Mouse (Mus musculus): ENCODE data around the gene Pdpr.
A peak's percentile ranks its signal among the peaks of the same experiment; 100 is the strongest.
"Not testable (repeated sequence)": the region's sequence is repeated elsewhere in the genome, so short reads cannot be mapped to it uniquely, and the experiment has no call there.

Pdpr gene

DNA sequence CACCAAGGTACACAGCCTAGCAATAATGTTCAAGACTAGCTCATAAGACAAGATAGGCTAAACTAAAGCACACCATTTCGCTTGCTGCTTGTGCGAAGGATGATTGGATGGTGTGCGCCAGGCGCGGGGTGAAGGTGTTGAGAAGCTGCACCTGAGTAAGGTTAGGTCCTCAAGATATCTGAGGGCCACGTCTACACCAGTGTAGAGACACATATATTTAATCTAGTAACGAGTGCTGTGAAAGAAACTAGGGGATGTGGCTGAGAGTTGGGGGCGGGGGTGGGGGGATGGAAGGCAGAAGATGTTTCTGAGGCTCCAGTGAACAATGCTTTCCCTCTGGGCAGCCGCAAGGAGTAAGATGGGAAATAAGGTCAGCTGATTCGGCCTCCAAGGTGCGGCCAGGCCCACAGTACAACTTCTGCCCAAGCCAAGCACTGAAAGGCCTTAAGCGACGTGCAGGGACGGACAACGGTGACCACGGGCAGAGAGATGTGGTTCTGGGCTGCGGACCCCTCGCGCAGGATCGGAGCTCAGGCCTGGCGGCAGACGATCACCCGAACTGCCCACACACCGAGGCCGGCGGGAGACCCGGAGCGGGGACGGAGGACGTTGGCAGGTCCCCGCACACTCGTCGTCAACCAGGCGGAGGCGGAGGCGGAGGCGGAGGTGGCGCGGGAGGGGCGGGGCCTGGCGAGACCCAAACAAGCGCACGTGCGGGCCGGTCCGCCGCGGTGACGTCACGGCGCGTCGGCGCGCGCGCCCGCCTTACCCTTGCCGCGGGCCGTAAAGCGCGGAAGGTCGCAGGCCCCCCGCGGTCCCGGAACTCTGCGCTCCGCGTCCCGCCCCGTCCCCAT lies at the start of gene Pdpr:
Pdpr (plus strand) TSS at position 766 of the 854 bp plus-strand sequence.
- peak; percentile 84 for DNase-seq (ENCODE audit: low read depth, low spot score)

DNA sequence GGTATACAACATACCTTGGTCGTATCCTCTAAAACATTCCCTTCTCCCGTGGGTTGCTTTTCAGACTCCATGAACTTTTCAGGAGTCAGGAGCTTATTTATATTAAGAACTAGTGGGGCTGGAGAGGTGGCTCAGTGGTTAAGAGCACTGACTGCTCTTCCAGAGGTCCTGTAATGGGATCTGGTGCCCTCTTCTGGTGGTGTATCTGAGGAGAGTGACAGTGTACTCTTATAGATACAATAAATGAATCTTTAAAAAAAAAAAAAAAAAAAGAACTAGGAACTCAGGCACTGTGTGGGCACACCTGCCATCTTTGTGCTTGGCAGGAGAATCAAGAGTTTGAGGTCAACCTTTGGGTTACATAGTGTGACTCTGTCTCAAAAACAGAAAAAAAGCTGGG lies 45.7 kb upstream of the Pdpr start:
- DNase-seq (ENCODE audit: low read depth, low spot score), result no peak

DNA sequence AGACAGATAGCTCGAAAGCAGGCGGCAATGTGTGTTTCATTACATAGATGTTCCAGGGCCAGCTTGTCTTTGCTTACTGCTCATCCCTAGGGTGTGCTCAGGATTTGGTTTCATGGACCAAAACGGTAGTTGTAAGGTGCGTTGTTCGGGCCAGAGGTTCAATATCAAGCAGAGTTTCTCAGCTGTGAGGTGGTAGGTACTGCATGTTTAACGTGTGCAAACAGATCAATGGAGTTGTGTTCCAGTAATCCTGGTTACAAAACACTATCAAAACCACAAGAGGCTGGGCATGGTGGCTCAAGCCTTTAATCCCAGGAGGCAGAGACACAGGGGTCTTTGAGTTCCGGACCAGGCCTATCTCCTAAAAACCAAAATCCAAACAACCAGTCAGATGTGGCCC lies 45.3 kb upstream of the Pdpr start:
- no peak for DNase-seq (ENCODE audit: low read depth, low spot score)

DNA sequence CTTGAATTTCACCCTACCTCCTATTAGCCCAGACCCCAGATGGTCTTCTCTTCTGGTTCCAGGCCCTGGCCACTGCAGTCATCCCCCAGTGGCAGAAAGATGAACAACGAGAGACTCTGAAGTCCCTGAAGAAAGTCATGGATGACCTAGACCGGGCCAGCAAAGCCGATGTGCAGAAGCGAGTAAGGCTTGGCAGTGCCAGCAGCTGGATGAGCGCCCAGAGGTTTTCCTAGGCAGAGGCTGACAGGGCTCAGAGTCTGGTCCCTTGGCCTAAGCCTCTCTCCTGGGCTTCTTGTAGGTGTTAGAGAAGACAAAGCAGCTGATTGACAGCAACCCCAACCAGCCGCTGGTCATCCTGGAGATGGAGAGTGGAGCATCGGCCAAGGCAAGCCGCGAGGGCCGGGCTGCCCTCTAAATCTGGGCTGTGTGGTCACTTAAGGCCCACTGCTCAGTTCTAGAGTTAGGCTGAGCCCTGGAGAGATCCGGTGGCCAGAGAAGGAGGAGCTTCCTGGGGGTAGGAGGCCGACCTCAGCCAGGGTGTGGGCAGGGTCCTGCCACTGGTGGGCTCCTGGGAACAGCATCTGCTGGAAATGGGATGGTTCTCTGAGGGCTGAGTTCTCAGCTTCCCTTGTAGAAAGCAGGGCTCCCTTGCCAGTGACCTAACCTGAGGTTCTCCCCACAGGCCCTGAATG lies 40.5 kb upstream of the Pdpr start:
- no peak for DNase-seq (ENCODE audit: low read depth, low spot score)

DNA sequence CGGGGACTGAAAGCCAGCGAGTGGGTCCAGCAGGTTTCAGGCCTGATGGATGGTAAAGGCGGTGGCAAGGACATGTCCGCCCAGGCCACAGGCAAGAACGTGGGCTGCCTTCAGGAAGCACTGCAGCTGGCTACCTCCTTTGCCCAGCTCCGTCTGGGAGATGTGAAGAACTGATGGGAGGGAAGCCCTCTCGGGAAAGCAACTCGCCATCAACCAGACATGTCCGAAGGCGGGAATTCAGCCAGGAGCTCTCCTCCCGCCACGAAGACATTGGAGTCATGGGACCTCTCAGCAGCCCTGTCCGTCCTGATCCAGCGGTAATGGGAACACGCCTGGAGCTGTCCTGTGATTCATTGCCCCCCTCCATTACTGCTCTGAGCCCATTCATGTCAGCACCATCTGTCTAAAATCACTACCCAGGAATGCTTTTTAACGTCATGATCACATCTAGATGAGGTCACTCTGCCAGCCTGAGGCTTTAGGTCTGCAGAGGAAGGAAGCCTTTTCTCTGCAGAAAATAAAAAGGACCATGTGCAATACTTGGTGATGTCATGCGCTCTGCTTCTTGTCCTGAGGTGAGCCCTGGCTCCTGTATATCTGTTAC lies 39.3 kb upstream of the Pdpr start:
- no peak for DNase-seq (ENCODE audit: low read depth, low spot score)

DNA sequence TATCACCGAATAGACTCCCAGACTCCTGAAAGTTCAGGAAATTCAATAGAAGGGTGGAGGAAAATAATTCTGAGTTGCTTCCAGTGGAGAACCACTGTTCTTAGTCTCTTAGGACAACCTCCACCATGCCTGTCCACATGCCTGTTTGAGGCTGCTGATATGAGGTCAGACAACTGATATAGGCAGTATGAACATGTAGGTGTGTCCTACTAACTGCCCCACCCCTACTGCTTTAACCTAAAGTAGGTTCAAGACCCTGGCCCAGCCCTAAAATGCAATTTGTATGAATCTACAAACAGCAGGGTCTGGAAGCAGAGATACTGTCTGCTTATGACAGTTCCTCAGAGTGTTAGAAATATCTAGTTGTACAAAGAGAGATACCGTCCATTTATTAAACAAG lies 38.8 kb upstream of the Pdpr start:
- no peak for DNase-seq (ENCODE audit: low read depth, low spot score)

DNA sequence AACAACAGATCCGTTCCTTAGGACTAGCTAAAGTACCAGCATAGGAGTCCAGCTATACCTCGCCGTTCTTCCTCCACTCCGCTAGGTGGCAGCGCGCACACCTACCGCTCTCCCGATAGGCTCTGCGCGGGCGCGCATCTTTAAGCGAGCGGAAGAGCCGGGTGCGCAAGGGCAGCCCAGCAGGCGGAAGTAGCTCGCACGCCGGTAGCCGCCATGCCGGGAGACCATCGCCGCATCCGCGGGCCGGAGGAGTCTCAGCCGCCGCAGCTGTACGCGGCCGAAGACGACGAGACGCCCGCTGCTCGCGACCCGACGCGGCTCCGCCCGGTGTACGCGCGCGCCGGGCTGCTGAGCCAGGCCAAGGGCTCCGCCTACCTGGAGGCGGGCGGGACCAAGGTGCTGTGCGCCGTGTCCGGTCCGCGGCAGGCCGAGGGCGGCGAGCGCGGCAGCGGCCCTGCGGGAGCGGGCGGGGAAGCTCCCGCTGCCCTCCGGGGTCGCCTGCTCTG lies 38.2 kb upstream of the Pdpr start, which contains the start of gene Exosc6:
Exosc6 (plus strand) TSS at position 182 of the 506 bp plus-strand sequence.
- peak; percentile 88 for DNase-seq (ENCODE audit: low read depth, low spot score)

DNA sequence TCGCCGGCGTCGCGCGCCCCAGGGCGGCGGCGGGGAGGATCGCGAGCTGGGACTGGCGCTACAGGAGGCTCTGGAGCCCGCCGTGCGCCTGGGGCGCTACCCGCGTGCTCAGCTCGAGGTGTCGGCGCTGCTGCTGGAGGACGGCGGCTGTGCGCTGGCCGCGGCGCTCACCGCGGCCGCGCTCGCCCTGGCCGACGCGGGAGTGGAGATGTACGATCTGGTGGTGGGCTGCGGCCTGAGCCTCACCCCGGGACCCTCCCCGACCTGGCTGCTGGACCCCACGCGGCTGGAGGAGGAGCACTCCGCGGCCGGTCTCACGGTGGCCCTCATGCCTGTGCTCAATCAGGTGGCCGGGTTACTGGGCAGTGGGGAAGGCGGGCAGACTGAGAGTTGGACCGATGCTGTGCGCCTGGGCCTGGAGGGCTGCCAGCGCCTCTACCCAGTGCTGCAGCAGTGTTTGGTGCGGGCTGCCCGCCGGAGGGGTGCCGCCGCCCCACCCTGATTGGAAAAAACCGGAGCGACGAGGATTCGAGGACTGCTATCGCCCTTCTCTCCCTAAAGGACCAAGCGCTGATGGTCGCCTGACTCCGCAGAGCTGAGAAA lies 37.6 kb upstream of the Pdpr start:
- DNase-seq (ENCODE audit: low read depth, low spot score), result no peak

DNA sequence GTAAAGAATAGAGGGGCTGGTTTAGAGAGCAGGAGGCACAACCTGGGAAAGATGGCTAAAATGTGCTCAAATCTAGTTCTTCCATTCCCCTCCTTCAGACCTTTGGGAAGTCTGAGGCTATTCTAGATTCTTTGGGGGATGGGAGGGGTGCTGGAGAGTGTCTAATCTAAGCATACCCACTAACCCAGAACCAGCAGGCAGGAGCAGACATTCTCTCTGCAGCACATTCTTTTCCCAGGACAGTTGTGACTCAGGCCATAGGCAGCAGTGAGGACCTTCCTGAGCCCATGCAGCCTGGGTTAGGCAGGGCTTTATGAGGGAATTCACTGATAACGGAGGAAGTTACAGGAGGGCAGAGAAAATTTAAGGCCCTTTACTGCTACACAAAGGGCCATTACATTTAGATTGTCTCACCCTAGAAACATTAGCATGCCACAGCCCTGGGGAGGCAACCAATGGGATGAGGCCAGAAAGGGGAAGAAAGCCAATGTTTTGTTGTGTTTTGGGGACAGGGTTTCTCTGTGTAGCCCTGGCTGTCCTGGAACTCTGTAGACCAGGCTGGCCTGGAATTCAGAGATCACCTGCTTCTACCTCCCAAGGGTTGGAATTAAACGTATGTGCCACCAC lies 35.4 kb upstream of the Pdpr start:
- DNase-seq (ENCODE audit: low read depth, low spot score), result no peak

DNA sequence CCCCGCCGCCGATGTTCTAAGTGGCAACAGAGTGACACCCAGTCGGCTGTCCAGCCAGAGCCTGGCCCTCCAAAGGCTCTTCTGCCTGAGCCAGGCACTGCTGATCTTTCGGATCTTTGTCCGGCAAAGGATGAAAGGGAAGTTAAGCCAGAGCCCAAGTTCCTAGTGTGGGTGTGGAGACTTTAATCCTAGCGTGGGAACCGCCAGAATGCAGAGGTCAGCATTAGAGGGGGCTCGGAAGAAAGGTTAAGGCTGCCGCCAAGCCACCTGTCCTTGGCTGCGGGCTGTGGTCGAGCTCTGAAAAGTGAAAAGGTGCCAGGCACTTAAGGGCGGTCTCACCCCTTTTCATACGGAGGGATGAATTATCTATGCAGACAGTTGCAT lies 32.8 kb upstream of the Pdpr start:
- DNase-seq (ENCODE audit: low read depth, low spot score), result peak; percentile 17

DNA sequence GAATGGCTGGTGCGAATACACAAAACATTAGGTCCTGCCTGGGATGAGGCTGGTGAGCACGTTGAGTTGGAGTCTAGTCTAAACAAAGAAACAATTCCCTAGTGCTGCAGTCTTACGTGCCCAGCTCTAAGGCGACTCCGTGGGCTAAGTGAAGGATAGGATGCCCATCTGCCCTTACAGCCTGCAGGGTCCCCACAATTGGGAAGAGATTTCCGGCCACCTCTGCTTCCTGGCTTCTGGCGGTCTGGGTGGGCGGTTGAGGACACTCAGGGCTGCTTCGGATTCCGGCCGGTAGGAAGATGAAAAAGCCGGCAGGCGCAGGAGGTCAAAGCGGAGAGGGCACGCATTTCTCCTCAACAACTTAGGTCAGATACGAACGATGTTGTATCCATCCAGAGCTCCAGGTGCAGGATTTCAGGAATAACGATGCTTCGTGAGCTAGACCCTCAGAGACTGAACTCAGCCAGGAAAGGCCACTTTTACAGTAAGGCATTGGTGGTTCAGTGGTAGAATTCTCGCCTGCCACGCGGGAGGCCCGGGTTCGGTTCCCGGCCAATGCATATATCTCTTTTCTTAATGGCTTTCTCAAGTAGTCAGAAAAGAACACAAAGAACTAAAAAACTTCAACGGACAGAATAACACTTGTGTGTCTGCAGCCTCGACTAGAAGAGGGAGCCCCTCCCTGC lies 32.2 kb upstream of the Pdpr start:
- DNase-seq (ENCODE audit: low read depth, low spot score), result peak; percentile 78

DNA sequence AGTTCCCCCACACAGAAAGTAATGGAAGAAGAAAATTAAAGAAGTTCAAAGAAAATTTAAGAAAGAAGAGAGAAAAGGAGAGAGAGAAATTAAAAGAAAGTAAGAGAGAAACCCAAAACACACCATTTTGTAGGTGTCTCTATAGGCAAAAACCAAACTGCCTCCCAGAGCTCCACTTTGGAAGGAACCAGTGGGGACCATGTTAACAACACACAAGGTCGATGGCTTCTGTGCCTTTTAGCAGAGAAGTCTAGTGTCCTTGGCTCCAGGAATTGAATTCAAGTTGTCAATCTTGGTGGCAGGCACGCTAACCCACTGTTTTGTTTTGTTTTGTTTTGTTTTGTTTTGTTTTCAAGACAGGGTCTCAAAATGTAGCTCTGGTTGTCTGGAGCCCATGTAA lies 31.5 kb upstream of the Pdpr start:
- no peak for DNase-seq (ENCODE audit: low read depth, low spot score)

DNA sequence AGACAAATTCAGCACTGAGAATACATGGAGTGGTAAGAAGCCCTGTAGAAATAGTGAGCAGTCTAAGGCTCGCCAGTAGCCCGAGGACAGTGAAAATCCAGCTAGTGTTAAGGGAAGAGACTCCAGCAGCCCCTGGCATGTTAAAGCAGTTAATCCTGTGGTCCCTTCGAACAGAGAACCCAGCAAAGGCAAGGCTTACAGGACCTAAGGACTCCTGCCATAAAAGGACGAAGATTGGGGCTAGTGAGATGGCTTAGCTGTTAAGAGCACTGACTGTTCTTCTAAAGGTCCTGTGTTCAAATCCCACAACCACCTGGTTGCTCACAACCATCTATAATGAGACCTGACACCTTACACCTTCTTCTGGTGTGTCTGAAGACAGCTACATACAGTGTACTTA lies 28.1 kb upstream of the Pdpr start:
- DNase-seq (ENCODE audit: low read depth, low spot score), result no peak

DNA sequence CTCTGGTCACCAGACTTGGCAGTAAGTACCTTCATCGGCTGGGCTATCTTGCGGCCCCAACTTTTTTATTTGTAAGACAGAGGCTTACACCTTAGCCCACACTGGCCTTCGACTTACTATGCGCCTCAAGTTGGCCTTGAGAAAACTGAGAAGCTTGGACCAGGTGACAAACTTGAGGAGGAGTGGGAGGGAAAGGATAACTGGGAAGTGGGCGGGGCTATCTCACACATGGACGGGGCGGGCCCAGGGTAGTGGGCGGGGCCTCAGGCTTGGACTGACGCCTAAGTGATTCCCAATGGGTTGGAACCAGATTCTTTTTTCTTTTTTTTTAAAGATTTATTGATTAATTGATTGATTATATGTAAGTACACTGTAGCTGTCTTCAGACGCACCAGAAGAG lies 27.0 kb upstream of the Pdpr start:
- DNase-seq (ENCODE audit: low read depth, low spot score), result no peak

DNA sequence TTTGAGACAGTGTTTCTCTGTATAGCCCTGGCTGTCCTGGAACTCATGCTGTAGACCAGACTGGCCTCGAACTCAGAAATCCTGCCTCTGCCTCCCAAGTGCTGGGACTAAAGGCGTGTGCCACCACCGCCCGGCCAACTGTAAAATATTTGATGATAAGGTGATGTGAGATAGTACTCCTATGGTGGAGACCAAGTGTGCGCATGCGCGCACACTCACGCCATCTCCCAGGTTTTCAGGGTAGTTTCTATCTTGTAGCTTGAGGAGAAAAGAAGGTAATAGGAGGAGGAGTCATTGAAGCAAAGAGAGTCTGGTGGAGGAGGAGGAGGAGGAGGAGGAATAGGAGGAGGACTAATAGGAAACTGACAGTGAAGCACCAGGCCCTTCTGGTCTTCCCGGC lies 25.8 kb upstream of the Pdpr start:
- not testable (repeated sequence) for DNase-seq (ENCODE audit: low read depth, low spot score)

DNA sequence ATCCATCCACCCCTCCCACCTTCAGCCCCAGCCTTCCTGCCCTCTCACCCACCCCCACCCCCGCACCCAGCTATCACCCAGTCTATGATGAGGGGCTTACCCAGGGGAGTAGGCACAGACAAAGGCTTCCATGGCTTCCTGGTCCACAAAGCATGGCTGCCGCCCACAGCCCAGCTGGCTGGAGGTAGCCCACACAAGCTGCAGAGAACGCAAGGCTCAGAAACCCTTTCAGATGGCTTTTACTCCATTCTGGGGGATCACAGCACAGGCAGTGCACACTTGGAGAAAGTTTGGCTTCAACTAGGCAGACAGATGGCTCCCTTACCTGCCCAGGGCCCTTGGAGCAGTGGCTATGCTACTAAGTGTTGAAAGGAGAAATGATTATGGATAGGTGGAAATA lies 18.5 kb upstream of the Pdpr start:
- no peak for DNase-seq (ENCODE audit: low read depth, low spot score)

DNA sequence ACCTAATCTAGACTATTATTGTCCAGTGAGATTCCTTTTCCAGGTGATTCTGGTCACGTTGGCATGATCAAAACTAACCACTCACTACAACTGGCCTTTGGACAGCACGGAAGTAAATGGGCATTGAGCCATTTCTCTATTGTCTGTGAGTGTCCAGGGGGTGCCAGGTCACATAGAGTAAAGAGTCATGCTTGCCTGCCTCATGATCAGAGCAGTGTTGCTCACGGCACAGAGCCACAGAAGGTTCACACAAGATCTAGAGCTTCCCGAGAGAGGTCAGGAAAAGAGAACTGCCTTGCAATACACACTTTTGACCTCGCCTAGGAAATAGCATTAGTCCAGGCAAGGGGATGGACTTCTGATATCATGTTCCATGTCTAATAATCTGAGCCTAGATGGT lies 15.0 kb upstream of the Pdpr start:
- no peak for DNase-seq (ENCODE audit: low read depth, low spot score)

DNA sequence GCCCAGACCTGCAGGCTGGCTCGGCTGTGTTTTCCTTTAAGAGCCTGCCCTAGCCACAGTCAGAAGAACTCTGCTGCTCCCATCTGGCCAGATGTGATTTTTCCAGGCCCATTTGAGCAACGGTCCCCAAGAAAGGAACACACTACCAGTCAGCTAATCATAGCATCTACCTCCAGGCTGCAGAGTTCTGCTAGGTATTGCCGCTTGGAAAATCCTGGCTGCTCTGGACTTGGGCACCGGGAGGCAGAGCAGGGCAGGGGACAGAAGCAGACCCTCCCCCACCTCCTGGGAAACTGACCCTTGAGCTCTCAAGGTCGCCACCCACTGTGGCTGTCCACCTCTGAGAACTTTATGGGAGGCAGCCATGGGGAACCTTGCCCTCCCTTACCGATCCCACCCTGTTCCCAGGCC lies 14.6 kb upstream of the Pdpr start:
- no peak for DNase-seq (ENCODE audit: low read depth, low spot score)

DNA sequence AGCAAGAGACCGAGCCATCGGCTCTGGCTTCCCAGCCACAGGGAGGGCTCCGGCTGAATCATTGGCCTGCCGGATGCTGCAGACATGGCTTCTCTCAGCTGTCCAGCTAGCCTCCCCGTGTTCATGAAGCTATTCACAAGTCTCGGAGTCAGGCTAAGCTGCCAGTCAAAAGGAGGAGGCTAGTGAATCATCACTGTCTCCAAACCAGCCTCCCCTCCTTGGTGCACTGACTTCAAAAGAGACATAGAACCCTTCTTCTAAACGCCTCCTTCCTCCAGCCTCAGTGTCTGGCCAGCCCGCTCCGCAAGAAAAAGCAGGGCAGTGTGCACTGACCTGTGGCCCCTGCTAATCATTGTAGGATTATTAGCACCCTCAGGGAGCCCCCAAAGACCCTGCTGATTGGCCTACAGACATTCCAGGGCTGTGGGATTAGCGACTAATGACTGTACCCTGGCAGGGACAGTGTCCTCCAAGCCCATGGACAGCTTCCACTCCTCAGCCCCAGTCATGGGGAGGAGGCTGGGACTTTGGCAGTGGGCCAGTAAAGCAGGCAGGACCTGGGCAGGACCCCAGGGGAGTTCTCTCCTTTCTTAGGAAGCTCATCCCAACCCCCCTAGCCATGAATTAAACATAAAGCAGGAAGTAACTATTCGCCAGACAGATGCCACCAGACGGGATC lies 12.7 kb upstream of the Pdpr start:
- DNase-seq (ENCODE audit: low read depth, low spot score), result no peak

DNA sequence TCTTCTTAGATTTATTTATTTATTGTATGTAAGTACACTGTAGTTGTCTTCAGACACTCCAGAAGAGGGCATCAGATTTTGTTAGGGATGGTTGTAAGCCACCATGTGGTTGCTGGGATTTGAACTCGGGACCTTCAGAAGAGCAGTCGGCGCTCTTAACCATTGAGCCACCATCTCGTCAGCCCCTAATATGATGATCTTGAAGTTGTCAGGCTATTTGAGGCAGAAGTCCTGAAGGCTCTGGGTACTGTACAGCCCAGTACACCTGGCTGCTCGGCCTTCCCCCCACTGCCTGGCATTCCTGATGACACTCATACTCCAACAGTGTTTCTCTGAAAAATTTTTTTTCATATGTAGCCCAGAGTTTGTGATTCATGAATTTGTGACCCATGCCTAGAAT lies 10.5 kb upstream of the Pdpr start:
- DNase-seq (ENCODE audit: low read depth, low spot score), result not testable (repeated sequence)

All from retina, postnatal 7 days (tissue).